Mouse (Mus musculus): Measurements from ENCODE around the gene Ptgs1.

- no peak for TF ChIP-seq CTCF (conservative IDR thresholded peaks at IDR 0.05; ENCODE audit: insufficient read depth, insufficient read length, low read depth, low read length)
- TF ChIP-seq POLR2A (IDR thresholded peaks at IDR 0.05; ENCODE audit: low read depth, low read length) = no peak
Measured at GRCm38 (mm10) chr2:36207071-36207470, 23.2 kb upstream of the Ptgs1 start.
